Mouse (Mus musculus): ENCODE data around the gene Immp2l.

DNA sequence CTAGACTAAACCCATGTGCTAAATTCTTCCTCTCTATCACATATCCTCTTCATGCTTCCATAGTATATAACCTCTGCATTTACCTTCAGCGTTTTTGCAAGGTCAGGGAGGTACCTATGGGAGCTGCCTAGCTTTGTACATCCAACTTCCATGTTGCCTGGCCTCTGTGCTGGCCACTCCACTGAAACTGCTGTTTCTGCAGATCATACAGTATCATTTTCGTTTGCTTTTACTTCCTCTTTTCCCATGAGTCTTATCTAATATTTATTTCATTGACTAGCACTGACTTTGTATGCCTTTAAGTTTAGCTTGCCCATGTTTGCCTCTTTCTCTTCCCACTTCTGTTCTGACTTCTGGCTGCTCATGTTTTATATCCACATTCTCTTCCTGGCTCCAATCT, 325.9 kb downstream of the Immp2l start:
- no peak for TF ChIP-seq POLR2A (IDR thresholded peaks at IDR 0.05; ENCODE audit: insufficient read length, low read depth)
- TF ChIP-seq TCF12 (IDR thresholded peaks at IDR 0.05; ENCODE audit: insufficient read depth, poor library complexity, severe bottlenecking) = no peak
- no peak for TF ChIP-seq USF1 (IDR thresholded peaks at IDR 0.05; ENCODE audit: low read depth)
- no peak for TF ChIP-seq POLR2AphosphoS2 (IDR thresholded peaks at IDR 0.05; ENCODE audit: insufficient read length, low read depth)
- no peak for TF ChIP-seq MAX (IDR thresholded peaks at IDR 0.05; ENCODE audit: low read depth)
- TF ChIP-seq REST (IDR thresholded peaks at IDR 0.05; ENCODE audit: insufficient read depth, insufficient read length) = no peak
- TF ChIP-seq E2F4 (IDR thresholded peaks at IDR 0.05; ENCODE audit: insufficient read depth) = no peak

All from myocyte (in vitro differentiated cells).